Mouse (Mus musculus) liver, adult 2 months (tissue): ENCODE data around the gene Itga1.

Experiments
- CTCF ChIP-seq: fragments of 200-500 bp; IDR thresholded peaks from 2 replicates; pipeline ENCODE4 v1.5.1; 2011; ENCODE audit warnings: low read depth, low read length, control low read depth
- POLR2A ChIP-seq: fragments of 200-500 bp; IDR thresholded peaks from 2 replicates; pipeline ENCODE4 v1.6.1; 2011; ENCODE audit warnings: low read length, control low read depth; ENCODE audit not compliant: insufficient read depth; ENCODE audit errors: extremely low read depth

DNA sequence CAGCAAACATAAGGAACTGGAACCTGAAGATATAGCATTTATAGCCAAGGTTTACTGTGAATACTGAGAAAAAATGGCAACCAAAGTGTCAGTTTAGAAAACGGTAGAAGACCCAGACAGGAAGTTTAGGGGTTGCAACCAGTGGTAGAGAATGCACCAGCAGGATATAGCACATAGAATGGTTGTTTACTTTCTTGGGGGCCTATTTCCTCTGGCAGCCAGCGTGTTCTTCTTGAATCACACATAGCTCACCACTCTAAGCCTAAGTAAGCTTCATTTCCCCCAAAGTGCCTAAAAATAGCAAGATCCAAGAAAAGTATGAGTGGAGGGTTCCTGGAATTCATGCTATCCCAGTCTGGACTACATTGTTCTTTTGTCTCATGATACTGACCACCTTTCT lies 59.1 kb downstream of the Itga1 start:
- TF ChIP-seq POLR2A (no peak), CTCF (no peak)
